Mouse (Mus musculus) macrophage (primary cell): ENCODE results near the gene Rtl5. TPM values are rescaled to one million over a fixed set of nuclear protein-coding genes. Genes with fewer than 3 reads are reported as not detected.

ENCODE experiments used
- H3K27ac ChIP-seq: fragments of 350-480 bp; formaldehyde crosslinking; 2 replicates; pipeline ENCODE4 v1.9.0; 2021
- H3K36me3 ChIP-seq: fragments of 350-480 bp; formaldehyde crosslinking; 2 replicates; pipeline ENCODE4 v1.9.0; 2021; ENCODE audit errors: inconsistent target
- H3K4me3 ChIP-seq: fragments of 350-480 bp; formaldehyde crosslinking; 2 replicates; pipeline ENCODE4 v1.9.0; 2021; ENCODE audit errors: inconsistent target
- H3K79me2 ChIP-seq: fragments of 350-480 bp; formaldehyde crosslinking; 2 replicates; pipeline ENCODE4 v1.9.0; 2021; ENCODE audit errors: inconsistent target
- WGBS: methylation state at CpG from one replicate; pipeline ENCODE4 v1.1.7; 2026; ENCODE audit warnings: inconsistent platforms; ENCODE audit not compliant: missing documents; 5-methylcytosine and 5-hydroxymethylcytosine counted together
- polyA plus RNA-seq: library from polyadenylated mRNA; stranded (reverse); fragments of 250-400 nt; gene quantifications from 3 replicates; pipeline ENCODE4 v1.2.4, GENCODE M21; 2018; ENCODE audit warnings: inconsistent platforms

Gene Rtl5
- polyA plus RNA-seq, 1 experiment from 2014 or later, result 7.6 TPM

DNA sequence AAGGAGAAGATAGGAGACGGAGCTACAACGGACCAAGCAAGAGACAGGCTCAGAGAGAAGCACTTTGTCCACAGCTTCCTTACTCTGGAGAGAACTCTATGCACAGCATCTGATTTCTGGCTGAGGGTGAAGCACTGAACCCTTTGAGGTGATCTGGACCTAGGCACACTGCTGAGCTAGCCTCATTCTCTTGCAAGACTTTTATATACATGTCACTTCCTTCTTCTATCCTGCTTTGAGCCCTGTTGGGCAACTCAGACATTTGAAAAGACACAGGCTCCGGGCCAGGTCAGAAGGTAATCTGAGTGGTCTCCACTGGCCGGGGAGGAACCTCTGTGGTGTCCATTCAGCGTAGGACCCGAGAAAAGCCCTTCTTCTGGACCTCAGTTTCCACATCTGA lies 20.6 kb downstream of the Rtl5 start:
- Histone ChIP-seq H3K79me2 (no peaks in the 10 kb centered on the region), H3K4me3 (no peak overlapping the region), H3K36me3 (no peaks in the 10 kb centered on the region), H3K27ac (no peak overlapping the region)
- WGBS, result 34% methylated on average over 6 of the region's 6 CpGs

DNA sequence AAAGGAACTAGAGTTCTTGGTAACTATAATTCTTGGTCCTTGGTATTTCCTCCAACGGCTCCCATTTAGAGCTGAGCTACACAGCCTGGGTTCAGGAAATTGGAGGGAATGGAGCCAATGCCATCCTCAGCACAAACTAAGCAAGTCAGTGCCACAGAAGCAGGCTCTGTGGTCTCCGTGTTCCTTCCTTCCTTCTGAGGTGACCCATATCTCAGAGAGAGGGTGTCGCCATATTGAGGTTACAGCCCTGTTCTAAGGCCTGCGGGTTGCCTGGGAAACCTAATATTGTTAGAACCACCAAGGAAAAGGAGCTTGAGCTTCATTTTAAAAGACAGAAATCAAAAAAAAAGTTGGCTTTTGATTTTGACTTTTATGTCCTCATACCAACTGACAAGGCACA lies 28.7 kb downstream of the Rtl5 start:
- H3K4me3 ChIP-seq, result no peak overlapping the region
- H3K27ac ChIP-seq, result peak overlapping the region; percentile 62
- WGBS, result 25% methylated on average over 4 of the region's 4 CpGs

DNA sequence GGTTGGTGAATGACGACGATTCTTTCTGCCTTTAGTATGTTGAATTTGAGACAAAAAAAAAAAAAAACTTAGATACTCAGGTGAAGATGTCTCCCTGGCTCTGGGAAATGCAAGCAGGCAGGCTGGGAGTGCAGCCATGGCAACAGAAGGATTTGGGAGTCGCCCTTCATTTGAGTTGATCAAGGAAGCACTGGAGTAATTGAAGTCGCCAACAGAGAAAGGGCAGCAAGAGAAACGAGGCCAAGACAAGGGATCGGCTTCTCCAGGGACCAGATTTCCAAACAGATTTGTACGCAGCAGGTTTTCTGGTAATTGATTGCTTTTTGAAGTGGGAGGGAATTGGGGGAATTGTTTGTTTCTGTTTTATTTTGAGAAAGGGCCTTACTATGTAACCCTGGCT lies 29.5 kb downstream of the Rtl5 start:
- Histone ChIP-seq H3K79me2 (no peaks in the 10 kb centered on the region), H3K36me3 (no peaks in the 10 kb centered on the region), H3K4me3 (no peak overlapping the region), H3K27ac (peak overlapping the region; percentile 62)
- 89% methylated on average over 7 of the region's 7 CpGs for WGBS

More for the DNA sequence above, 28.7 kb downstream of the Rtl5 start:
- Histone ChIP-seq H3K36me3 (no peaks in the 10 kb centered on the region), H3K79me2 (no peaks in the 10 kb centered on the region)

- H3K79me2 ChIP-seq, result no peaks in the 10 kb centered on the region
- no peaks in the 10 kb centered on the region for H3K36me3 ChIP-seq
- H3K4me3 ChIP-seq, result no peak overlapping the region
- peak overlapping the region; percentile 68 for H3K27ac ChIP-seq
- 86% methylated on average over 2 of the region's 2 CpGs for WGBS
Observed at GRCm38 (mm10) chrX:102037506-102037905, 33.6 kb downstream of the Rtl5 start.

GRCm38 (mm10) chrX:102036866-102037361 lies 34.2 kb downstream of the Rtl5 start:
- 46% methylated on average over 3 of the region's 3 CpGs for WGBS
- no peaks in the 10 kb centered on the region for H3K36me3 ChIP-seq
- H3K4me3 ChIP-seq, result no peak overlapping the region
- no peaks in the 10 kb centered on the region for H3K79me2 ChIP-seq
- H3K27ac ChIP-seq, result peak overlapping the region; percentile 68

- no peaks in the 10 kb centered on the region for H3K36me3 ChIP-seq
Observed at GRCm38 (mm10) chrX:102035671-102036070, 35.4 kb downstream of the Rtl5 start.

GRCm38 (mm10) chrX:102033566-102033965 lies 37.5 kb downstream of the Rtl5 start:
- Histone ChIP-seq H3K79me2 (no peaks in the 10 kb centered on the region), H3K27ac (no peak overlapping the region), H3K4me3 (no peak overlapping the region), H3K36me3 (no peaks in the 10 kb centered on the region)
- 45% methylated on average over 2 of the region's 2 CpGs for WGBS

More at GRCm38 (mm10) chrX:102035671-102036070, 35.4 kb downstream of the Rtl5 start:
- Histone ChIP-seq H3K27ac (no peak overlapping the region), H3K79me2 (no peaks in the 10 kb centered on the region), H3K4me3 (no peak overlapping the region)
- 50% methylated on average over 3 of the region's 3 CpGs for WGBS

DNA sequence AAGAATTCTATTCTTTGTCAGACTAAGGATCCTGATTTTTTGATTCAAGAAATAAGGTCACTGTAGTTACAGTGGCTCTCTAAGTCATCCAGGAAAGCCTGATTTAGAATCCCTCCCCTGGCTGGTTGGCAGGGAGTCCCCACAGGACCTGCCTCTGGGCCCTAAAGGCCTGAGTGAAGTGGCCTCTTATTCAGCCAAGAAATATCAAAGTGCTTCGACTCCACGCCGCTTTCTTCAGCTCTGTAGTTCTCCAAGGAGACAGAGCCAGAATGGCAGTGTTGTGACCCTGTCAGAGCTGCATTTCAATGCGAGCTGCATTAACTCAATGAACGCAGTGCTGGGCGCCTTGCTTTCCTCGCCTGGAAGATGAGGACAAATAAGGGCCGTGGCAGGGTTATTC lies 38.7 kb downstream of the Rtl5 start:
- 95% methylated on average over 8 of the region's 8 CpGs for WGBS
- Histone ChIP-seq H3K4me3 (no peak overlapping the region), H3K27ac (0 out of 2 replicates have a peak overlapping the region, but pooled peaks have one; percentile 10), H3K79me2 (no peaks in the 10 kb centered on the region), H3K36me3 (no peaks in the 10 kb centered on the region)

GRCm38 (mm10) chrX:102031851-102032250 lies 39.3 kb downstream of the Rtl5 start:
- Histone ChIP-seq H3K36me3 (no peaks in the 10 kb centered on the region), H3K27ac (no peak overlapping the region), H3K79me2 (no peaks in the 10 kb centered on the region), H3K4me3 (no peak overlapping the region)
- WGBS, result 38% methylated on average over 6 of the region's 6 CpGs

DNA sequence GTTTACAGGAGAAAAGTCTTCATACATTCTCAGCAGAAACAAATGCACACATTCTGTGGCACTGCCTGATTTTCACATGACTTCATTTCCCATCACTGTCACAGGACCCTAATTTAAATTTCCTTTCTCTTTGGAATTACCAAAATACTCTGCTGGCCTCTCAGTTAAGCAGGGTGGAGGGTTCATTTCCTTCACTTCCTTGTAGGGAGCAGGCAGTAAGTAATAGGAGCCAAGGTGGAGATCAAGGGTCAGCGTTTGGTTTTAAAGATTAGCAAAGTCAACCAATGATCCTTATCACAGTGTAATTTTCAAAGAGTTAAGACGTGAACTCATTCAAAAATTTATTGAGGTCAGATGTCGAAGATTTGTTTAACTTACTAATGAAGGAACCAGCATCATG lies 46.1 kb downstream of the Rtl5 start:
- 59% methylated on average over 3 of the region's 3 CpGs for WGBS
- Histone ChIP-seq H3K79me2 (no peaks in the 10 kb centered on the region; the same call in 1 of the 2 replicates), H3K27ac (no peak overlapping the region), H3K36me3 (no peaks in the 10 kb centered on the region), H3K4me3 (no peak overlapping the region)

GRCm38 (mm10) chrX:102019471-102020240 lies 51.4 kb downstream of the Rtl5 start:
- Histone ChIP-seq H3K27ac (no peak overlapping the region), H3K4me3 (no peak overlapping the region), H3K36me3 (no peaks in the 10 kb centered on the region), H3K79me2 (no peaks in the 10 kb centered on the region; the same call in 1 of the 2 replicates)
- WGBS, result 91% methylated on average over 7 of the region's 7 CpGs

DNA sequence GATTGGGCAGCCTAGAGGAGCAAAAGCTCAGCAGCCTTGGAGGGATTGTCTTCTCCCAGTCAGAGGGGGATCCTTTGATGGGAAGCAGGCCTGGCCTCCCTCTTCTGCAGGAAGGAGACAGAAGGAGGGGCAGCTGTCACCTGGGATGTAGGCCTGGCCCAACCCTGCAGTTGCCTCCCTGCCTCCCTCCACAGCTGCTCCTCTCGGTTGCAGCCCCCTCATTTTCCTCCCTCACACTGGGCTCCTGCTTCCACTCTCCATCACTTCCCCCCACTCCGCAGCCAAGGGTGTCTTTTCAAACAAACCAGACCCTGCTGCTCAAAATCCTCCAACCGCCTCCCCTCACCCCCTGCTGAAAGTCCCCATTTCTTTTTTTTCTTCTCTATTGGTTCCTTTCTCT lies 52.2 kb downstream of the Rtl5 start:
- 81% methylated on average over 3 of the region's 3 CpGs for WGBS

GRCm38 (mm10) chrX:102017213-102017923 lies 53.7 kb downstream of the Rtl5 start:
- Histone ChIP-seq H3K4me3 (peak overlapping the region; percentile 9), H3K27ac (peak overlapping the region; percentile 47), H3K36me3 (no peaks in the 10 kb centered on the region), H3K79me2 (no peaks in the 10 kb centered on the region; the same call in 1 of the 2 replicates)
- 47% methylated on average over 9 of the region's 9 CpGs for WGBS

More for the DNA sequence above, 52.2 kb downstream of the Rtl5 start:
- Histone ChIP-seq H3K79me2 (no peaks in the 10 kb centered on the region; the same call in 1 of the 2 replicates), H3K4me3 (peak overlapping the region; percentile 3; the same call in 1 of the 2 replicates), H3K36me3 (no peaks in the 10 kb centered on the region), H3K27ac (no peak overlapping the region)
